Mouse (Mus musculus): Measurements from ENCODE around the gene Parp1. TPM values are rescaled to one million over a fixed set of nuclear protein-coding genes. Genes with fewer than 3 reads are reported as not detected.
"Not testable (repeated sequence)": the region's sequence is repeated elsewhere in the genome, so short reads cannot be mapped to it uniquely, and the experiment has no call there.

Parp1 gene
- polyA plus RNA-seq, 1 experiment from 2014 or later, result 93.5 TPM

- peaks cover 19% of the 10 kb centered on the region for H3K36me3 ChIP-seq
- no peaks in the 10 kb centered on the region for H3K27me3 ChIP-seq
- ATAC-seq (ENCODE audit: low FRiP score, low read depth), result no peak
- no peak overlapping the region for H3K9ac ChIP-seq
- H3K4me1 ChIP-seq (replicated peaks), result no peaks in the 10 kb centered on the region
- no peaks in the 10 kb centered on the region for H3K9me3 ChIP-seq
- H3K4me3 ChIP-seq, result no peak overlapping the region
- no peak overlapping the region for H3K4me2 ChIP-seq
- H3K27ac ChIP-seq (replicated peaks), result no peak overlapping the region
- WGBS, result 87% methylated on average over 3 of the region's 3 CpGs
Observed at GRCm38 (mm10) chr1:180606106-180606505, 37.4 kb downstream of the Parp1 start.

GRCm38 (mm10) chr1:180606796-180607577 is 38.3 kb downstream of the Parp1 start:
- H3K27ac ChIP-seq (replicated peaks), result no peak overlapping the region
- WGBS, result 77% methylated on average over 10 of the region's 10 CpGs
- peaks cover 11% of the 10 kb centered on the region; the same call in 1 of the 2 replicates for H3K36me3 ChIP-seq
- H3K4me3 ChIP-seq, result no peak overlapping the region
- no peak for ATAC-seq (ENCODE audit: low FRiP score, low read depth)
- H3K9ac ChIP-seq, result no peak overlapping the region
- no peaks in the 10 kb centered on the region for H3K4me1 ChIP-seq (replicated peaks)
- no peaks in the 10 kb centered on the region for H3K9me3 ChIP-seq
- H3K4me2 ChIP-seq, result no peak overlapping the region
- no peaks in the 10 kb centered on the region for H3K27me3 ChIP-seq

- Histone ChIP-seq H3K27me3 (no peaks in the 10 kb centered on the region), H3K4me1 (replicated peaks) (no peaks in the 10 kb centered on the region), H3K27ac (replicated peaks) (no peak overlapping the region), H3K4me2 (no peak overlapping the region), H3K9ac (no peak overlapping the region), H3K9me3 (no peaks in the 10 kb centered on the region), H3K36me3 (peaks cover 8% of the 10 kb centered on the region; the same call in 1 of the 2 replicates), H3K4me3 (no peak overlapping the region)
- 88% methylated on average over 2 of the region's 2 CpGs for WGBS
- ATAC-seq (ENCODE audit: low FRiP score, low read depth), result no peak
Observed at GRCm38 (mm10) chr1:180607578-180607879, 38.8 kb downstream of the Parp1 start.

GRCm38 (mm10) chr1:180611842-180612241 is 43.1 kb downstream of the Parp1 start:
- not testable (repeated sequence) for H3K27ac ChIP-seq (replicated peaks); H3K27me3 ChIP-seq; H3K4me1 ChIP-seq (replicated peaks); H3K4me3 ChIP-seq; H3K9me3 ChIP-seq; H3K9ac ChIP-seq; H3K36me3 ChIP-seq; H3K4me2 ChIP-seq; ATAC-seq (ENCODE audit: low FRiP score, low read depth)
- WGBS, result 93% methylated on average over 11 of the region's 14 CpGs

GRCm38 (mm10) chr1:180616762-180617161 is 48.0 kb downstream of the Parp1 start:
- 97% methylated on average over 3 of the region's 3 CpGs for WGBS
- Histone ChIP-seq H3K9ac (no peak overlapping the region), H3K27ac (replicated peaks) (no peak overlapping the region), H3K4me2 (no peak overlapping the region), H3K9me3 (no peaks in the 10 kb centered on the region), H3K27me3 (no peaks in the 10 kb centered on the region), H3K4me1 (replicated peaks) (no peaks in the 10 kb centered on the region), H3K36me3 (no peaks in the 10 kb centered on the region), H3K4me3 (no peak overlapping the region)
- ATAC-seq (ENCODE audit: low FRiP score, low read depth), result no peak

GRCm38 (mm10) chr1:180622389-180622788 is 53.7 kb downstream of the Parp1 start:
- Histone ChIP-seq H3K36me3 (no peaks in the 10 kb centered on the region), H3K9me3 (no peaks in the 10 kb centered on the region), H3K9ac (no peak overlapping the region), H3K27ac (replicated peaks) (no peak overlapping the region), H3K4me2 (no peak overlapping the region), H3K27me3 (no peaks in the 10 kb centered on the region), H3K4me1 (replicated peaks) (no peaks in the 10 kb centered on the region), H3K4me3 (no peak overlapping the region)
- no peak for ATAC-seq (ENCODE audit: low FRiP score, low read depth)
- WGBS, result 86% methylated on average over 4 of the region's 4 CpGs

DNA sequence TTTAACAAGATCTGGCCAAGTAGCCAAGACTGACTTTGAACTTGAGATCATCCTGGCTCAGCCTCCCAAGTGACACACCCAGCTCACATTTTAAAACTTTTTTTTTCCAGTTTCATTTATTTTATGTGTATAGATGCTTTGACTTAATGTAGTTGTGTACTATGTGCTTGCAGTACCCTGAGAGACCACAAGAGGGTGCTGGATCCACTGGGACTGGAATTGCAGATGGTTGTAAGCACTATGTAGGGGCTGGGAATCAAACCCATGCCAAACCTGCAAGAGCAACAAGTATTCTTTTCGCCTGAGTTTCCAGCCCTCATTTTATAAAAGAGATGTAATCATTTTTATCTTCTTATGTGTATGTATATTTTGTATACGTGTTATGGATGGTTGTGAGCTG is 55.2 kb downstream of the Parp1 start:
- Histone ChIP-seq H3K9me3 (no peaks in the 10 kb centered on the region), H3K4me3 (no peak overlapping the region), H3K27ac (replicated peaks) (no peak overlapping the region), H3K27me3 (no peaks in the 10 kb centered on the region), H3K36me3 (no peaks in the 10 kb centered on the region), H3K9ac (no peak overlapping the region), H3K4me1 (replicated peaks) (no peaks in the 10 kb centered on the region), H3K4me2 (no peak overlapping the region)
- ATAC-seq (ENCODE audit: low FRiP score, low read depth), result no peak
- 86% methylated on average over 2 of the region's 2 CpGs for WGBS

- Histone ChIP-seq H3K9ac (no peak overlapping the region), H3K27me3 (no peaks in the 10 kb centered on the region), H3K27ac (replicated peaks) (no peak overlapping the region), H3K4me2 (no peak overlapping the region), H3K36me3 (no peaks in the 10 kb centered on the region), H3K4me3 (no peak overlapping the region), H3K9me3 (no peaks in the 10 kb centered on the region), H3K4me1 (replicated peaks) (no peaks in the 10 kb centered on the region)
- ATAC-seq (ENCODE audit: low FRiP score, low read depth), result no peak
- 68% methylated on average over 2 of the region's 2 CpGs for WGBS
Observed at GRCm38 (mm10) chr1:180626141-180626540, 57.4 kb downstream of the Parp1 start.

- H3K9ac ChIP-seq; H3K4me2 ChIP-seq; H3K27ac ChIP-seq (replicated peaks); H3K4me3 ChIP-seq; ATAC-seq (ENCODE audit: low FRiP score, low read depth); H3K9me3 ChIP-seq; H3K27me3 ChIP-seq; H3K36me3 ChIP-seq: not testable (repeated sequence)
- WGBS, result 90% methylated on average over 2 of the region's 2 CpGs
- H3K4me1 ChIP-seq (replicated peaks), result peaks cover 22% of the 10 kb centered on the region
Observed at GRCm38 (mm10) chr1:180637796-180638195, 69.1 kb downstream of the Parp1 start.

DNA sequence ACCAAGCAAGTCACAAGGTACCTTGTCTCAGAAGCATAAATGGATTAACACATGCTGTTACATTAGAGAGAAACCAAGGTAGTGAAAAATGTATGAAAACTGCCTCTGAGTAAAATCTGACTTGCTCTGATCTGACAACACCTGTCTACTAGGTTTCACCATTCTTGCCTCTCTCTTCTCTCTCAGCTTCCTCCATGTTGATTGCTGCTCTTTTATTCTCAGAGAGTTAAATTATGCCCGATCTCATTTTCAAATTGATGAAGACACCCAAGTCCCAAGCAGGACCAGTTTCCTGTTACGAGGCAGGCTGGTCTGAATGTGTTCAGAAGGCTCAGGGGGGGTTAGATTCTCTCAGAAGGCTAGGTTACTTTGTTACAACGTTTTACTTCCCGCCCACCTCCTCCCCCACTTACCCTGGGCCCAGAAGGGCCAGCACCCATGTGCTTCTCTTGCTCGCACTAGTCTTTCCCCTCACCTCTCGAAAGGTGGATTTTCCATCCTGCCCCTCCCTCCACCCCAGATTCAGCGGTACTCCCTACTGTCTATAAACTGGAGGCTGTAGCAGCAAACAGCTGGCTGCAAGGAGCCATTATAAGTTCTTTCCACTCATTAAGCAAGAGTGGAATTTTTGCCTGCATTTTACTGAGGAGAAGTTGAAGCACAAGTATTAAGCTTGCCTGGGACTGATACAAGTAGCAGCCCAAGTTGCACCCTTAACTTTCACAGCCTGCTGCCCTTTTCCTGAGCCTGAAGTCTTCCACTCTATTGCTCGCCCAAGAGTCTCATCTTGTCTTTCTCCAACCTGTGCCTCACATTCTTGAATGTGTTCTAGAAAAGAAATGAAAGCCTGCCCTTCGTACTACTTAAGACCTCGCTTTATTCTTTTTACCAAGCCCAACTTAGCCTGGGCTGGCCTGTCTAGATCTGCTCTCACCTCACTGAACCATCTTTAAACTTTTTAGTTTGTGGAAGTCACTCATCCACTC is 71.0 kb downstream of the Parp1 start:
- ATAC-seq (ENCODE audit: low FRiP score, low read depth), result no peak
- WGBS, result 51% methylated on average over 10 of the region's 10 CpGs
- Histone ChIP-seq H3K4me2 (peak overlapping the region; percentile 85), H3K36me3 (no peaks in the 10 kb centered on the region), H3K9ac (peak overlapping the region; percentile 77), H3K27me3 (no peaks in the 10 kb centered on the region), H3K9me3 (no peaks in the 10 kb centered on the region), H3K4me1 (replicated peaks) (peaks cover 22% of the 10 kb centered on the region), H3K27ac (replicated peaks) (no peak overlapping the region), H3K4me3 (peak overlapping the region; percentile 86)

GRCm38 (mm10) chr1:180640605-180641125 is 71.9 kb downstream of the Parp1 start:
- no peaks in the 10 kb centered on the region for H3K9me3 ChIP-seq
- peak overlapping the region; percentile 86 for H3K4me3 ChIP-seq
- peak overlapping the region; percentile 90 for H3K27ac ChIP-seq (replicated peaks)
- no peaks in the 10 kb centered on the region for H3K36me3 ChIP-seq
- H3K27me3 ChIP-seq, result no peaks in the 10 kb centered on the region
- ATAC-seq (ENCODE audit: low FRiP score, low read depth), result peak; percentile 52
- H3K9ac ChIP-seq, result peak overlapping the region; percentile 77
- H3K4me1 ChIP-seq (replicated peaks), result peaks cover 22% of the 10 kb centered on the region
- peak overlapping the region; percentile 85 for H3K4me2 ChIP-seq
- WGBS, result 0% methylated on average over 53 of the region's 61 CpGs

GRCm38 (mm10) chr1:180641137-180641517 is 72.4 kb downstream of the Parp1 start, which contains the start of gene Lin9:
TSS of gene Lin9 (plus strand) at chr1:180641150.
- Histone ChIP-seq H3K36me3 (no peaks in the 10 kb centered on the region), H3K27me3 (no peaks in the 10 kb centered on the region), H3K4me1 (replicated peaks) (peaks cover 22% of the 10 kb centered on the region), H3K4me3 (peak within 1 kb of the TSS; percentile 86), H3K27ac (replicated peaks) (peak within 1 kb of the TSS; percentile 90), H3K4me2 (peak within 1 kb of the TSS; percentile 85), H3K9ac (peak within 1 kb of the TSS; percentile 77), H3K9me3 (no peaks in the 10 kb centered on the region)
- ATAC-seq (ENCODE audit: low FRiP score, low read depth), result peak; percentile 92
- under 1% methylated on average over 42 of the region's 47 CpGs for WGBS
